Mouse (Mus musculus) heart, adult 9 months (tissue): ENCODE data around the gene Vmn1r180.
"Not testable (repeated sequence)": the region's sequence is repeated elsewhere in the genome, so short reads cannot be mapped to it uniquely, and the experiment has no call there.

Experiments used
- DNase-seq, 2 experiments: peaks; one replicate each; pipeline ENCODE4 v3.0.0; 2022; ENCODE audit warnings: low spot score in 2 of 2

Vmn1r180 gene

GRCm38 (mm10) chr7:23950332-23950731 is at the start of gene Vmn1r180:
Vmn1r180 (plus strand) TSS chr7:23950632.
- DNase-seq: no peak

- no peak for DNase-seq
Measured at GRCm38 (mm10) chr7:23926678-23927077, 23.8 kb upstream of the Vmn1r180 start, which contains the start of gene Vmn1r179. Vmn1r179 (plus strand) TSS chr7:23926978.

- DNase-seq: not testable (repeated sequence)
Measured at GRCm38 (mm10) chr7:23968044-23968443, 17.6 kb downstream of the Vmn1r180 start.

GRCm38 (mm10) chr7:23974315-23974714 is 23.9 kb downstream of the Vmn1r180 start, which contains the start of gene Vmn1r181:
Vmn1r181 (plus strand) TSS chr7:23974615.
- not testable (repeated sequence) for DNase-seq

GRCm38 (mm10) chr7:24001391-24001790 is 51.0 kb downstream of the Vmn1r180 start, which contains the start of gene V1rd19:
V1rd19 (plus strand) TSS chr7:24001691.
- no peak for DNase-seq
